Mouse (Mus musculus) granulocyte monocyte progenitor cell, adult 5-6 weeks (primary cell): Measurements from ENCODE around the gene Igdcc4. TPM values are rescaled to one million over a fixed set of nuclear protein-coding genes. Genes with fewer than 3 reads are reported as not detected.
"Not testable (repeated sequence)": the region's sequence is repeated elsewhere in the genome, so short reads cannot be mapped to it uniquely, and the experiment has no call there.

ENCODE experiments used
- ATAC-seq: replicated peaks from 2 replicates; pipeline ENCODE4 v1.8.0; 2016; ENCODE audit warnings: mild to moderate bottlenecking, moderate TSS enrichment, inconsistent platforms; ENCODE audit not compliant: poor library complexity, severe bottlenecking
- total RNA-seq, 2 experiments: library from RNA; stranded (forward) in 1 of 2; stranded (reverse) in 1 of 2; fragments of 200-712, 200-1000 nt in 1 of 2; fragments of >200 nt in 1 of 2; fragmentation: Nextera tagmentation in 1 of 2; gene quantifications; 2 replicates each; pipeline ENCODE4 v1.2.3; 2014 to 2017

Igdcc4 gene
- total RNA-seq (2014; fragmentation: Nextera tagmentation) (0.38 TPM in 1 of 2 replicates, not detected in the other), total RNA-seq (2017) (0.15 and 0.17 TPM in 2 replicates)

DNA sequence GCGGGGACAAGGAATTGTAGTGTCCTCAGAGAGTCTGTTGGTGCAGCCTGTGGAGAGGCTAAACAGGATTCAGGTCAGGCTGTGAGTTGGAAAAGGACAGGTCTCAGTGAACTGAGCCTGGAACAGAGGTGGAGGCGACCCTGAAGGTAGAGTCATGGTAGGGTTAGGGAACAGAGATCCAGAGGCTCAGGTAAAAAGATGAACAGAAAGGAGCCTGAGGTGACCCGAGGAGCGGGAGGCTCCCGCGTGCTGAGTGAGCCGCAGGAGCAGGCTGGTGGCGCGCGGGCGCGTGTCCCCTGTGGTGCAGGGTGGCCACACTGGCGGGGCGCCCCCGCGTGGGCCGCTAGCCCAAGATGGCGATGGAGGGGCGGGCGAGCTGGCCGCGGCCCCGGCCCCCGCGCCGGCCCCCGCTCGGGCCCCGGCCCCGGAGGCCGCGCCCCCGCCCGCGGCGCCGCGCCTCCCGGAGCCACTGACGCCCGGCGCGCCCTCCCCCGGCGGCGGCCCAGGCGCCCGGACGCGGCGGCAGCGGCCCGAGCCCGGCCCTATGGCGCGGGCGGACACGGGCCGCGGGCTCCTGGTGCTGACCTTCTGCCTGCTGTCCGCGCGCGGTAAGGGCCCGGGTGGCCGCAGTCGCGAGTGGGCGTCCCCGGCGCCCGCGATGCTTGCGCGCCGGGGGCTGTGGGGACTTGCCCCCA, at the start of gene Igdcc4:
Gene Igdcc4, plus strand, starts transcription at position 496 of the 695 bp plus-strand sequence.
- no peak; the same call in 1 of the 2 replicates for ATAC-seq

DNA sequence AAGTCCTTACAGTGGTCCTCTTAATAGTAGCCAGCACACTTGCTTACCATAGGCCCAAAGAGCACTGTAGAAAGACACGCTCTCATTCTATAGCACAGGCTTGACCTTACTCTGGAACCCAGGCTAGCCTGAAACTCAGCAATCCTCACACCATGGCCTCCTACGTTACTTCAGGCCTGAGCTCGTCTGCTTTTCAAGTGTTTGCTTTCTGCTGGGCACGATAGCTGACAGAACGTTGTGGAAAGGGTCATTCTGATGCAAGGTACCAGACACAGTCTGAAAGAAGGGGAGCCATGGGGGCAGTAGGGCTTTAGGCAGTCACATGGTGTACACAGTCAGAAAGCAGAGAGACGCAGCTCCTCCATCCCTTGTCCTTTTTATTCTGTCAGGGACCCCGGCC, 37.0 kb upstream of the Igdcc4 start:
- no peak for ATAC-seq

DNA sequence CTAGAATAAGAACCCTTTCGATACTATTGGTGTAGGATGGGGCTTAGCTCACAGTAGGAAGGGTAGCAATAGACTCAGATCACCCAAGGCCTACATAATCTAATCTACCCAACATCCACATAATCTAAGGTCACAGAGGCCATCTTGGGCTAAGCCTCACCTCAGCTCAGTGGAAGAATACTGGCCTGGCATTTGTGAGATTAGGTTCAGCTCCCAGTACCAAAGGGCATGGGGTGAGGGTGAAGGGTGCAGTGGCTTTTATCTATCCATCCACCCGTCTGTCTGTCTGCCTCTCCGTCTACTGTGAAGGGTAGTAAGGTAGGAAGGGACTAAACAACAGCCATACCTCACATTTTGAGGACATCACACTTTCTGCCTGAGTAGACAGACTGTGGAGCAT, 30.7 kb upstream of the Igdcc4 start:
- no peak for ATAC-seq

DNA sequence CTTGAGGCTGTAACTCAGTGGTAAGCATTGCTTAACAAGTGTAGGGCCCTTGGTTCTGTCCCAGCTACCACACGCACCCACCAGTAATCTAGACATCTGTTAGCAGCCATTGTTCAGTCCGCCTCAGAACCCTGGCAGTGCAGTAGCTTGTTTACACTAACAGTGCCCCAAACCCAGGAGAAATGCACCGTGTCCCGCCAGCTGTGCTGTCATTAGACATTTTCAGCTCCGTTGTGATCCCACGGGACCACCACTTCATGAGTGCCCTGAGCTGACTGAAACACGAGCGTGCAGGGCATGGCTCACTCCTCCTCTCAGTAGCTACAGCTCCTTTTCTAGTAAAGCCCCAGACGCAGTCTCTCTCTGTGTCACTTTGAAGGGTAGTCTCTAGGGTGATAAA, 27.7 kb upstream of the Igdcc4 start:
- no peak for ATAC-seq

DNA sequence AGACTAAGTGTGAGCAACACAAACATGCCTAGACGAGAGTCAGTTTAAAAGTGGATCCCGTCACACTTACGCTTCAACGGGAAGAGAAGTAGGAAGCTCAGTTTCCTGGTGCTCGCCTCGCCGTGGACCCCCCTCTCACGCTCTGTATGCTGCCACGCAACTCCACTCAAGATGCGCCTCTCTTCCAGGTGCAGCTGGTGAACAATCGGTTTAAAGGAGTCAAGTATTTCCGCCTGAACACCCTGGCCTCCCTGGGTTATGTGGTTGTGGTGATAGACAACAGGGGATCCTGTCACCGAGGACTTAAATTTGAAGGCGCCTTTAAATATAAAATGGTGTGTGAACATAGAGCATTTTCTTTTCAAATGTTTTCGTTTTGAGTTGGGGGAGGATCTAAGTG, 27.0 kb upstream of the Igdcc4 start:
- ATAC-seq: no peak

DNA sequence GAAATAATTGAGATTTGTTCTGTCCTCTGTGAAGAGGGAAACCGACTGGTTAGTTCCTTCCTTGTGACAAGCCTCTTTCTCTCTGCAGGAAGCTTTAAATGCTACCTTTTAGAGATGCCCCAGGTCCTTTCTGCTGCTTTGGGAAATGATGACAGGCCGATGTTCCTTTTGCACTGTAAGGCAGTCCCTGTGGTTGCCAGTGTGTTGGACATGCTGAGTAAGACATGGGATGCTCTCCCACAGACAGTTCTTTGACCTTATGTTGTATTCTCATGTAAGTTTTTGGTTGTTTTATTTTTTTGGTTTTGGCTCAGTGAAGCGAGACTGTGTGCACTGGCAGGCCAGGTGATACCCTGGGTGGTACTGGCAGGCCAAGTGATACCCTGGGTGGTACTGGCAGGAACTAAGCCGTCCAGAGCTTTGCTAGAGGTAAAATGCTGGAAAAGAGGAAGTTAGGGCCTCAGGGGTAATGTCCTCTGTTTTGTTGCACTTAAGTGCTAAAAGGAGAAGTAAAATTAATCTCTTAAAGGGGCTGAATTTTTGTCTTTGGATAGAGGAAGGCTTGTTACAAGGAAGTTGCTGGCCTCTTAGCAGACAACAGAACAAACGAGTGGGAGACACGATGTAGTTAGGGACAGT, 26.3 kb upstream of the Igdcc4 start:
- peak; percentile 92 for ATAC-seq

DNA sequence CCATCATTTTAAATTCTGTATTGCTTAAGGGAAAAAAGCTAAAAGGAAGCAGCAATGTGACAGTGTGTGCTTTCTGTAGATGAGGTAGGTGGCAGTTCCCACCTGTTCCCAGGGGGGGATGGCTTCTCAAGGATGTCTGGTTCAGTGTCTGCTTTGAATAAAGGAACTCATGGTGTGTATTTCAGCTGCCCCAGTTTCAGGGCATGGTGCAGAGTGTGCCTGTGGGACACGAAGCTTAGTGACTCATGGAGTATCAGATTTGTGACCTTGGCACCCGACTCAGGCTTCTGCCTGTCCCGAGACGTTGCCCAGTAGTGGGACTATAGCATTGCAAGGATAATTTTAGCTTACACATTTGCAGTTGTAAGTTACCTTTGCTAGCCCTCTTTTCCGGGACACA, 23.8 kb upstream of the Igdcc4 start:
- ATAC-seq: no peak

DNA sequence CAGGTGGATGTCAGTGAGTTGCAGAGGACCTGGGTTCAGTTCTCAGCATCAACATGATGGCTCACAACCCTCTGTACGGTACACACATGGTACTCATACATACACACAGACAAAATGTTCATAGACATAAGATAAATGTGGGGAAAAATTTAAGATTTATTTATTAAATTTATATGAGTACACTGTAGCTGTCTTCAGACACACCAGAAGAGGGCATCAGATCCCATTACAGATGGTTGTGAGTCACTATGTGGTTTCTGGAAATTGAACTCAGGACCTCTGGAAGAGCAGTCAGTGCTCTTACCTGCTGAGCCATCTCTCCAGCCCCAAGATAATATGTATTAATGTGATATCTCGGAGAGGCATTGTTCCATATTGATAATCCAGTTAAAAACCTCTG, 21.1 kb upstream of the Igdcc4 start:
- ATAC-seq: not testable (repeated sequence)

DNA sequence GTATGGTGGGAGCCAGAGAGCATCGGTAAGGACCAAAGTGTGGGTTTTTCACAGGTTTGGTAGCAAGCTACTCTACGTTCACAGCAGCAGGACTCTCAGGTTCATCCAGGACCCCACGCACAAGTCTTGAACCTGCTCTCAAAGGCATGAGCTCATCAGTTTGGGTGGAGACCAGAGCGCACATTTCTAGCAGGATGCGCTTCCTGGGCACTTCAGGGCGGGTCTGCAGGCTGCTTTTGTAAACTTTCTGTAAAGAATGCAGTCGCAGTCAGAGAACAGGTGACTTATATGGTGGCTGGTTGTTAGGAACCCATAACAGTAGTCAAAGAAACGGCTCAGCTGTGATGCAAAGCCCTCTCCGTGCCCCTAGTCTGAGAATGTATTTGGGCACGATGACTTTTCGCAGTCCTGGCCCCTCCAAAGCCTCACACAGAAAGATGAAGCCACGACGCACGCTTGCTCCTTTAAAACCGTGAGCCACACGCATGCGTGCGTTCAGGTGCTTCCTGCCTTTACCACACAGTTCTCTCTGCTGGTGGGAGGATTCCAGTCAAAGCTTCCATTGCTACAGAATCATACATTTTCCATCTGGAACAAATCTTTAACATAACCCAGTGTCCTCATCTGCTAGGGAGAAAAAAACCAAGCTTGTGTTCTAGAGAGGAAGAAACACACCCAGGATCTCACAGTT, 18.1 kb upstream of the Igdcc4 start:
- ATAC-seq: no peak

DNA sequence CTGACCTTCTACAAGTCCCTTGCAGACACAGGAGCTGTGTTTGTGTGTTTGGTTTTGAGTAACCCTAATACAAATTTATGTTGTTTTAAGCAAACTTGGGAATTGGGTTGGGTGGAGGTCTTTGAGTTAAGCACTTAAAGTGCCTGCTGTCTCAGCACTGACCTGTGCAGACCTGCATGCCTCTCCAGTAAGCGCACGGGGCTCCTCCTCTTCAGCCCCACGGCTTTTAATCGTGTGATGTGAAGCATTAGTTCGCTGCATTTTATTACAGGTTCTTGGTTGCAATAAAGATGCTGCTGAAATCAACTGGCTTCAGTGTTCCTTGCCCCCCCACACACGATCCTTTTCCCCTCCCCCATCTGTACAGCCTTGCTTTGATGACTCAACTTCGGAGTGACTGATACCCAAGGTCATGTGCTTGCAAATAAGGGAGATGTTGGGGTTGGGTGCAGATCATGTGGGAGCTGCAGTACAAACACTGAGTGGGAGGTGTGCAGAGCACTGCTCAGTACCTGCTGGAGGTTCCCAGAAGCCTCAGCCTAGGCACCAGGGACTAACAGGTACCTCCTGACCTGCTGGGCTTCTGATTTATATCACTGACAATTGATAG, 17.0 kb upstream of the Igdcc4 start:
- ATAC-seq: no peak

DNA sequence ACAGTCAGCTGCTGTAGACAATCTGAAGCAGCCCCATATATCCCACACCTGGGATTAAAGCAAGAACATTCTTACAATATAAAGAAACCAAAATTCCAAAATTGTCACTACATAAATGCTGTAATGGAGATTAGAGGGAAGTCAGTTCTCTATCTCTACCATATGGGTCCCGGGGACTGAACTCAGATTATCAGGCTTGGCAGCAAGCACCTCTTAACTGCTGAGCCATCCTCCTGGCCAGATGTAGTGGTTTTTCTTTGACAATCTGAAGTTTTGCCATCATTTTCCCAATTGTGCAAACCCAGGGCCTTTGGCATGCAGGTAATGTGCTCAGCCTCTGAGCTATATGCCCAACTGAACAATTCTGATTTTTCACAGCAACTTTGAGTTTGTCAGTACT, 16.0 kb upstream of the Igdcc4 start:
- no peak for ATAC-seq

DNA sequence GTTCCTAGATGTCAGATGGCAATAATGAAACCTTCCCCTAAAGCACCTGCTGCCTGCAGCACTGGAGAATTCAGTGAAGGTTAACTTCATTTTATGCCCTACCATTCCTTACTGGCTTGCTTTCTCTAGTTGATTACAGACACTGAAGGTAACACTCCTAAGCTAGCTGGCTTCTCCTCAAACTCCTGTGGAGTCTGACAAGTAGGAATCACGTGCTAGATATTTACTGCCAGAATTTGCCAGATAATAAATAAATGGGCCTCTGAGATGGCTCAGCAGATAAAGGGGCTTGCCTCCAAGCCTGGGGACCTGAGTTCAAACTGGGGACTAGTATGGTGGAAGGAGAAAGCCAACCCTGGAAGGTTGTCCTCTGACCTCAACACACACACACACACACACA, 14.5 kb upstream of the Igdcc4 start:
- ATAC-seq: no peak

DNA sequence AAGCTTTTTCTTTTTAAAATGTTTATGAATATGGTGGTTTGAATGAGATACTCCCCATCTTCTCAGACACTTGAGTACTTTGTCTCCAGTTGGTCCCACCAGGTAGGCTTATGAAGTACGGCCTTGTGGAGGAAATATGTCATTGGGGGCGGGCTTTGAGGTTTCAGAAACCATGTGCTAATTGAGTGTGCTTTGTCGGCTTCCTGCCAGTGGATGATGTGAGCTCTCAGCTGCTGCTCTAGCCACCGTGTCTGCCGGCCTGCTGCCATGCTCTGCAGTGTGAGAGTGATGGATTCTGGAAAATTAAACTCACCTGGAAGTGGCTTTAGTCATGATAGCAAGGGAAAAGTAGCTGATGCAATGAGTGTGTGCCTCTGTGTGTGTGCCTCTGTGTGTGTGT, 13.8 kb upstream of the Igdcc4 start:
- ATAC-seq: no peak

DNA sequence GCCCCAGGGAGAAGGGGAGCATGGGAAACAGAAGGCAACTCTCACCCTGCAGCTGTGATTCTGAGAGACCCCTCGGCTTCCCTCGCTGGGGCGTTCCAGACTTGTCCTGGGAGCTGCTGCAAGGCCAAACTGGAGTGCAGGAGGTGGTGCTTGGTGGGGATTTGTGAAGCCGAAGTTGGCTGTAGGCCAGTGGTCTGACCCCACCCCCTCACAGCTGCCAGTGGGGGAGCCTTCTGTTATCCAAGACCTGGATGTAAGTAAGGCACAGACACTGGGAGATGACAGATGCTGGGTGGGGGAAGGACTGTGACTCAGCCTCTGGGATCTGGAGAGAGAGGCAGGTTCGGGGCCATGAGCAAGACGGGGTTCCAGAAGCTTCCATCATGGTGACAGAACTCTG, 7.0 kb upstream of the Igdcc4 start:
- no peak for ATAC-seq

DNA sequence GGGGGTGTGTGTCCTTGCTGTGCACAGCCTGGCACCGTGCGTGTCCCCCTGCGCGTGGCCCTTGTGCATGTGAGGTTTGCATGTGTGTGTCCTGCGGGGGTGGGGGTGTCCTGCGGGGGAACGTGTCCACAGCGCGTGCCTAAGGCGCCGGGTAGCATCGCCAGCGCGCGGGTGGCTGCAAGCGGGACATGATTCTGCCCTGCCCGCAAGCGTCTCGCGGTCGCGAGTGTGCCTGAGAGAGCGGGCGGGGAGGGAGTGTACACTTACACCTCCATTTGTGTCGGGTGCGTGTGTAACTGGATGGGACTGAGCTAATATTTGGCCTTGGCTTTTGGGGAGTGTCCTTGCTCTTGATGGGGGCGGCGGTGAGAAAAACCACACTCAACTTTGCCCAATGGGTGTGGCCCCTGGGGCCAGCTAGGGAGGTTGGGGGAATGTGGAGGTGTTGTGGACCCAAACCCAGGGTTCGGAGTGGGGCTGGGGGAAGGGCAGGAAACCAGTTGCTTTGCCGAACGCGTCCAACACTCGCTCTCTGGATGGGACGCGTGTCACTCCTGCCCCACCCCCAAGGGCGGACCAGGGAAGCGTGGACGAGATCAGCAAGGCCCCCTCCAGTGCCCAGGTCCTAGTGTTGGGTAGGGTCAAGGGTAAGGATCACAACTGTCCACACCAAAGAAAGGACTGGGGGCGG, 545 bp downstream of the Igdcc4 start:
- ATAC-seq: 0 out of 2 replicates have a peak, but pooled peaks have one; percentile 22

DNA sequence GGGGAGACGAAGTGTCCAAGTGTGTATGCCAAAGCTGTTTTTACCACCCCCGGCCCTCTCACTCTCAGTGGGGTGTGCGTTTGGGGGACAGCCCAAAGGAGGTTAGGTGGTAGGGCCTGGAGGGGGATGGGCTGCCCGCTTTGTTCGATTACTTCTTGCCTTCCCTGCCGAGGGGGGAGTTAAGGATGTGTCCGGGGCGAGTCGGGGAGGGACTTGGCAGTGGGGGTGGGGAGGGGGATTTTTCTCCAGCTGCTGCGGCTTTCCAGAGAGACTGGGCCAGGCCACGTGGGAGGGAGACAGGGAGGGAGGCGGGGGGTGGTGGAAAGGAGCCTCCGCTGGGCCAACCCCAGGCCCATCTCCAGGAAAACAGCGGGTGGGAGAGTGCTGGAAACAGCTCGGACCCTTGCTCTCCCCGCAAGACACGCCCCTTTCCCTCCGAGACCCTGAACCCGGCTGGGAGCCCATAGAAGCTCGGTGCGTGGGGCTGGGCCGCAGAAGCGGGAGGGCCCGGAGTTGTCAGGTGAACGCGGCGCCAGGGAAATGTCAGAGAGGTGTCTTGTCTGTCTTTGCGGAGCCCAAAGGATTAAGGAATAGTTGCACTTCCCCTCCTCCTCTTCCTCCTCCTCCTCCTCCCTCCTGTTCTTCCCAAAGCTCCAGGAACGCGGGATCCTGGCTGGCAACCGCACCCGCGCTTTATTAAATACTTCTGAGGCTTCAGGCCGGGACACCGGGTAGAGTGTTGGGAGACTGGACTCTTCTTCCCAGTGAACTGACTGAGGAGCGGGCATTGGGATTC, 1.3 kb downstream of the Igdcc4 start:
- ATAC-seq: no peak

DNA sequence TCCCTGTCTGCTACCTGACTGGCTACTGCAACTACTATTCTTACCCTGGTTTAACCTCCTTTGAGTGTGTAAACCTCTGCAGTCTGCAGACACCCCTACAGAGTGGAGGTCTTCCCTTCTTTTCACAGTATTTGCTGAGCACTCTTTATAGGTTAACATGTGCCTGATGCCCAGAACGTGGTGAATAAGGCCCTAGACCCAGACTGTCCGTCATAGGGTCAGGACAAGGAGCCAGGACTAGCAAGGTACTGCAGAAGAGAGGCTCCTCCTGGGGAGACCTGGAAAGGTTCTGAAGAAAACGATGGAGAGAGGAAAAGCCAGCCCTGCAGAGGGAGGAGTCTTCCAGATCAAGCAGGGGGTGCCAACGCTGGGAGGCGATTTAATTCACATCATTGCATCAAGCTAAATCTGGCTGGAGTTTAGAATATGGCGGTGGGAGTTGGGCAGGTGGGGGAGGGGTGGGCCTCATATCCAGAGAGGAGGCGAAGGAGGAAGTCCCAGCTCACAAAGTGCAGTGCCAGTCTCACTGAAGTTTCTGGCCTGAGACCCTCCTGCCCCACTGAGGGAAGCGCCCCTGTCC, 2.0 kb downstream of the Igdcc4 start:
- no peak for ATAC-seq

DNA sequence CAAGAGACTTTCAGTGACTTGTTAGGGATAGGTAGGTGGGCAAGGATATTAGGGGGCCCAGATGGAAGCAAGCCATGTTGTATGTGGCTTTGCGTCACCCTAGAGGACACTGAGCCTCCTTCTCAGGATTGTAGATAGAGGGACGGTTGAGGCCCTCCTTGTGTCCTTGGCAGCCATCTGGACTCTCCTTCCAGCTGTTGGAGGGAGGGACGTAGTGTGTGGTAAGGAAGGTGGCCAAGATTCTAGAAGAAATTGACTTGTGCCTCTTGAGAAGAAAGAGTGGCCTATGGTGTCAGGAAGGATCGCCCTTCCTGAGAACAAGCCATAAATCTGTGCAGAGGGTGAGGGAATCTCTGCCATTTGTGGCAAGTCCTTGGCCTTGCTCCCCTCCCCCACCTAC, 5.5 kb downstream of the Igdcc4 start:
- no peak for ATAC-seq

DNA sequence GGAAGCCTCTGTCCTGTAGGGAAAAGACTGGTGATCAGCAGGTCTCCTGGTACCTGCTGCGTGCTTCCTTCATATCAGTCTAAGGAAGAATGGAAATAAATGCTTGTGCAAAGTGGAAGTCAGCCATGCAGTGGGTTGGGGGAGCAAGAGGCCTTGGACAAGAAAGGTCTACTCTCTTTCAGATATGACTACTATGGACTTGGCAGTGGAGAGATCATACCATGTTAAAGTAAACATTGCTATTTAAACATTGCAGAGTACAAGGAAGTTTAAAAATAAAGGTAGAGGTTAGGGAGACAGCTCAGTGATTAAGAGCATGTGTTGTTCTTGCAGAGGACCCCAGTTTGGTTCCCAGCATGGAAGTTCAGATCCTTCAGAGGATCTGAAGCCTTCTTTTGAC, 6.6 kb downstream of the Igdcc4 start:
- ATAC-seq: no peak
